Mouse (Mus musculus) hindbrain, embryonic 11.5 days (tissue): ENCODE measurements around the gene Nfia. TPM values are rescaled to one million over a fixed set of nuclear protein-coding genes. Genes with fewer than 3 reads are reported as not detected.

Source experiments
- ATAC-seq: fragments of 200-750 bp; cut with Nextera tagmentation; 2 replicates; pipeline ENCODE4 v1.8.0; 2017; ENCODE audit warnings: mild to moderate bottlenecking, moderate TSS enrichment, moderate library complexity; ENCODE audit not compliant: low FRiP score
- DNase-seq: peaks from one replicate; pipeline ENCODE4 v3.0.0-alpha.2; 2015; ENCODE audit warnings: low spot score
- H3K27ac ChIP-seq: fragments of 300-500 bp; sonication (generic); 2 replicates; pipeline ENCODE4 v1.5.1; 2014; ENCODE audit warnings: mild to moderate bottlenecking, low read depth, low read length
- H3K27me3 ChIP-seq: fragments of 300-500 bp; sonication (generic); 2 replicates; pipeline ENCODE4 v1.6.1; 2014; ENCODE audit warnings: mild to moderate bottlenecking, low read length, moderate library complexity, mixed read lengths; ENCODE audit not compliant: control insufficient read depth, insufficient read depth
- H3K36me3 ChIP-seq: fragments of 300-500 bp; sonication (generic); 2 replicates; pipeline ENCODE4 v1.6.1; 2014; ENCODE audit warnings: mild to moderate bottlenecking, low read length, moderate library complexity, mixed read lengths; ENCODE audit not compliant: control insufficient read depth, insufficient read depth
- H3K4me1 ChIP-seq: fragments of 300-500 bp; sonication (generic); replicated peaks from 2 replicates; pipeline ENCODE4 v1.6.1; 2014; ENCODE audit warnings: low read length, mixed read lengths; ENCODE audit not compliant: control insufficient read depth, insufficient read depth
- H3K4me2 ChIP-seq: fragments of 300-500 bp; sonication (generic); replicated peaks from 2 replicates; pipeline ENCODE4 v1.6.1; 2014; ENCODE audit warnings: mild to moderate bottlenecking, low read depth, low read length
- H3K4me3 ChIP-seq: fragments of 300-500 bp; sonication (generic); 2 replicates; pipeline ENCODE4 v1.5.1; 2014; ENCODE audit warnings: low read depth, low read length
- H3K9ac ChIP-seq: fragments of 300-500 bp; sonication (generic); 2 replicates; pipeline ENCODE4 v1.6.1; 2014; ENCODE audit warnings: low read depth, low read length
- H3K9me3 ChIP-seq: fragments of 300-500 bp; sonication (generic); 2 replicates; pipeline ENCODE4 v1.6.1; 2016; ENCODE audit warnings: low read length; ENCODE audit not compliant: control insufficient read depth
- WGBS: fragments of 180-500 bp; shearing (Covaris S2); extraction: QIAGEN DNeasy Blood & Tissue Kit; methylation state at CpG from one replicate; pipeline ENCODE4 v1.1.7; 2014; 5-methylcytosine and 5-hydroxymethylcytosine counted together
- polyA plus RNA-seq: library from polyadenylated mRNA; unstranded; fragments of >200 nt; fragmentation: Nextera tagmentation; extraction: Ambion mirVana; gene quantifications from 2 replicates; pipeline ENCODE4 v1.2.1, GENCODE M21; 2014

Gene Nfia
- polyA plus RNA-seq, 1 experiment from 2014 or later = 45.6 TPM

GRCm38 (mm10) chr4:98091901-98092472, 319.5 kb downstream of the Nfia start:
- Histone ChIP-seq H3K4me3 (no peak overlapping the region), H3K36me3 (no peaks in the 10 kb centered on the region), H3K27me3 (no peaks in the 10 kb centered on the region), H3K4me2 (no peak overlapping the region), H3K9me3 (no peaks in the 10 kb centered on the region), H3K4me1 (no peaks in the 10 kb centered on the region; the same call in 1 of the 2 replicates), H3K27ac (no peak overlapping the region), H3K9ac (no peak overlapping the region)
- no peak for ATAC-seq
- no peak for DNase-seq
- WGBS = 87% methylated on average over 5 of the region's 5 CpGs

- DNase-seq (no peak), ATAC-seq (peak; percentile 64; the same call in 1 of the 2 replicates)
- WGBS = 22% methylated on average over 19 of the region's 19 CpGs
- H3K27me3 ChIP-seq = no peaks in the 10 kb centered on the region
- H3K9ac ChIP-seq = no peak overlapping the region
- H3K9me3 ChIP-seq = no peaks in the 10 kb centered on the region
- no peaks in the 10 kb centered on the region for H3K36me3 ChIP-seq
- H3K4me3 ChIP-seq = no peak overlapping the region
- 0 out of 2 replicates have a peak overlapping the region, but pooled peaks have one; percentile 51 for H3K27ac ChIP-seq
- H3K4me1 ChIP-seq = no peaks in the 10 kb centered on the region; the same call in 1 of the 2 replicates
- H3K4me2 ChIP-seq = 0 out of 2 replicates have a peak overlapping the region, but pooled peaks have one; percentile 11
These were observed 321.7 kb downstream of the Nfia start for GRCm38 (mm10) chr4:98094112-98094805.

GRCm38 (mm10) chr4:98095060-98095459, 322.5 kb downstream of the Nfia start:
- H3K27ac ChIP-seq = no peak overlapping the region
- H3K4me2 ChIP-seq = no peak overlapping the region
- H3K9me3 ChIP-seq = no peaks in the 10 kb centered on the region
- WGBS = 78% methylated on average over 2 of the region's 2 CpGs
- no peaks in the 10 kb centered on the region; the same call in 1 of the 2 replicates for H3K4me1 ChIP-seq
- no peaks in the 10 kb centered on the region for H3K27me3 ChIP-seq
- no peaks in the 10 kb centered on the region for H3K36me3 ChIP-seq
- H3K9ac ChIP-seq = no peak overlapping the region
- no peak overlapping the region for H3K4me3 ChIP-seq
- ATAC-seq (no peak), DNase-seq (no peak)

- DNase-seq (no peak), ATAC-seq (no peak)
- Histone ChIP-seq H3K27me3 (no peaks in the 10 kb centered on the region), H3K9ac (no peak overlapping the region), H3K9me3 (no peaks in the 10 kb centered on the region), H3K4me2 (no peak overlapping the region), H3K27ac (no peak overlapping the region), H3K4me3 (no peak overlapping the region), H3K4me1 (peaks cover 2% of the 10 kb centered on the region; the same call in 1 of the 2 replicates), H3K36me3 (no peaks in the 10 kb centered on the region)
- WGBS = 92% methylated on average over 4 of the region's 4 CpGs
These were observed 324.6 kb downstream of the Nfia start for GRCm38 (mm10) chr4:98097013-98097566.

GRCm38 (mm10) chr4:98098663-98099062, 326.1 kb downstream of the Nfia start:
- DNase-seq (no peak), ATAC-seq (no peak)
- no peaks in the 10 kb centered on the region for H3K36me3 ChIP-seq
- H3K4me1 ChIP-seq = peaks cover 2% of the 10 kb centered on the region; the same call in 1 of the 2 replicates
- no peak overlapping the region for H3K9ac ChIP-seq
- no peak overlapping the region for H3K27ac ChIP-seq
- H3K4me3 ChIP-seq = no peak overlapping the region
- WGBS = 64% methylated on average over 1 of the region's 1 CpGs
- H3K9me3 ChIP-seq = no peaks in the 10 kb centered on the region
- H3K27me3 ChIP-seq = no peaks in the 10 kb centered on the region
- H3K4me2 ChIP-seq = no peak overlapping the region

GRCm38 (mm10) chr4:98099433-98099832, 326.9 kb downstream of the Nfia start:
- Histone ChIP-seq H3K27ac (0 out of 2 replicates have a peak overlapping the region, but pooled peaks have one; percentile 7), H3K36me3 (no peaks in the 10 kb centered on the region), H3K4me2 (no peak overlapping the region), H3K9me3 (no peaks in the 10 kb centered on the region), H3K4me1 (0 out of 2 replicates have a peak, but pooled peaks cover 2% of the 10 kb centered on the region), H3K4me3 (no peak overlapping the region), H3K27me3 (no peaks in the 10 kb centered on the region), H3K9ac (no peak overlapping the region)
- WGBS = 50% methylated on average over 5 of the region's 5 CpGs
- DNase-seq (peak; percentile 45), ATAC-seq (peak; percentile 56)

GRCm38 (mm10) chr4:98101153-98102096, 328.9 kb downstream of the Nfia start:
- Histone ChIP-seq H3K36me3 (no peaks in the 10 kb centered on the region), H3K9me3 (no peaks in the 10 kb centered on the region), H3K9ac (no peak overlapping the region), H3K27ac (0 out of 2 replicates have a peak overlapping the region, but pooled peaks have one; percentile 33), H3K4me3 (no peak overlapping the region), H3K4me1 (peaks cover 10% of the 10 kb centered on the region; the same call in 1 of the 2 replicates), H3K27me3 (no peaks in the 10 kb centered on the region), H3K4me2 (no peak overlapping the region)
- no peak for DNase-seq
- no peak for ATAC-seq
- WGBS = 68% methylated on average over 10 of the region's 10 CpGs

- H3K9ac ChIP-seq = no peak overlapping the region
- no peaks in the 10 kb centered on the region for H3K27me3 ChIP-seq
- no peaks in the 10 kb centered on the region for H3K36me3 ChIP-seq
- no peak overlapping the region for H3K4me3 ChIP-seq
- WGBS = 69% methylated on average over 24 of the region's 24 CpGs
- H3K4me2 ChIP-seq = no peak overlapping the region
- H3K27ac ChIP-seq = no peak overlapping the region
- DNase-seq (no peak), ATAC-seq (no peak)
- H3K9me3 ChIP-seq = no peaks in the 10 kb centered on the region
- H3K4me1 ChIP-seq = peaks cover 20% of the 10 kb centered on the region
These were observed 330.2 kb downstream of the Nfia start for GRCm38 (mm10) chr4:98102625-98103336.
